Mouse (Mus musculus) adrenal gland, postnatal 36 days (tissue): ENCODE measurements around the gene Trak1. TPM values are rescaled to one million over a fixed set of nuclear protein-coding genes. Genes with fewer than 3 reads are reported as not detected.
"Not testable (repeated sequence)": the region's sequence is repeated elsewhere in the genome, so short reads cannot be mapped to it uniquely, and the experiment has no call there.

ENCODE experiments used
- DNase-seq, 2 experiments: peaks; one replicate each; pipeline ENCODE4 v3.0.0; 2021; ENCODE audit warnings: mixed read lengths in 1 of 2
- total RNA-seq, 2 experiments: library from RNA; stranded (reverse); gene quantifications; 2 replicates each; pipeline ENCODE4 v1.2.3; 2021

Trak1 gene
- total RNA-seq, 2 experiments from 2014 or later, result 68.0 to 75.3 TPM

- peak in 1 of 2 experiments; percentile 22 for DNase-seq
These were observed 133.1 kb downstream of the Trak1 start for GRCm38 (mm10) chr9:121430379-121430778.

GRCm38 (mm10) chr9:121433745-121434528, 136.6 kb downstream of the Trak1 start:
- peak; percentile 23 to 28 for DNase-seq

GRCm38 (mm10) chr9:121435332-121435956, 138.1 kb downstream of the Trak1 start:
- peak; percentile 42 to 46 for DNase-seq

- no peak for DNase-seq
These were observed 139.2 kb downstream of the Trak1 start for GRCm38 (mm10) chr9:121436501-121436900.

- no peak for DNase-seq
These were observed 144.8 kb downstream of the Trak1 start for GRCm38 (mm10) chr9:121442145-121442544.

GRCm38 (mm10) chr9:121443696-121444366, 146.5 kb downstream of the Trak1 start:
- no peak for DNase-seq

- DNase-seq, result no peak
These were observed 147.0 kb downstream of the Trak1 start for GRCm38 (mm10) chr9:121444367-121444707.

GRCm38 (mm10) chr9:121445364-121445763, 148.1 kb downstream of the Trak1 start:
- peak; percentile 57 to 58 for DNase-seq

- no peak for DNase-seq
These were observed 149.1 kb downstream of the Trak1 start for GRCm38 (mm10) chr9:121446431-121446831.

GRCm38 (mm10) chr9:121452342-121452942, 155.1 kb downstream of the Trak1 start:
- DNase-seq, result not testable (repeated sequence)

- no peak for DNase-seq
These were observed 157.6 kb downstream of the Trak1 start for GRCm38 (mm10) chr9:121454891-121455290.

GRCm38 (mm10) chr9:121456739-121457515, 159.6 kb downstream of the Trak1 start:
- DNase-seq, result no peak

- peak; percentile 57 to 71 for DNase-seq
These were observed 161.2 kb downstream of the Trak1 start for GRCm38 (mm10) chr9:121458466-121458865.

- no peak for DNase-seq
These were observed 162.6 kb downstream of the Trak1 start for GRCm38 (mm10) chr9:121459950-121460349.

- no peak for DNase-seq
These were observed 163.2 kb downstream of the Trak1 start for GRCm38 (mm10) chr9:121460527-121460926.

GRCm38 (mm10) chr9:121467460-121467859, 170.2 kb downstream of the Trak1 start:
- DNase-seq, result no peak

GRCm38 (mm10) chr9:121469711-121470110, 172.4 kb downstream of the Trak1 start:
- DNase-seq, result no peak

GRCm38 (mm10) chr9:121474771-121475170, 177.5 kb downstream of the Trak1 start:
- DNase-seq, result no peak

- peak in 1 of 2 experiments; percentile 32 for DNase-seq
These were observed 178.5 kb downstream of the Trak1 start for GRCm38 (mm10) chr9:121475488-121476452.

- DNase-seq, result peak; percentile 70
These were observed 180.1 kb downstream of the Trak1 start for GRCm38 (mm10) chr9:121477305-121477911.
